Mouse (Mus musculus) layer of hippocampus, adult 9-11 months (tissue): ENCODE measurements around the gene Zfp683.

Source experiments
- DNase-seq: peaks from one replicate; pipeline ENCODE4 v3.0.0; 2022

Gene Zfp683

DNA sequence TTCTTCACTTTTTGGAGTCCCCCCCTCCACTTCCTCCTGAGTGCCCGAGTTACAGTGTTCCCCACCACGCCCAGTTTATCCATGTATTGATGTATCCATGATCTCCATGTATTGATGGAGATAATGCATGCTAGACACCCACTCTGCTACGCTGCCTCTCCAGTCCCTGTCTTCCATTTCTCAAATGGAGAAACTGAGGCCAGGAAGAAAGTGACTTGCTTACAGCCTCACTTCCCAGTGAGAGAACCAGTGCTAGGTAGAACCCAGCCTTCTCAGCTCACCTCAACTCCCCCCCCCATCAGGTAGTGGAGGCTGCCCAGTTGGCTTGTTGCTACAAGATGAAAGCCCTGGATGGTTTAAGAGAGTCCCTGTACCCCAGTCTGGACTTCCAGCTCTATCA lies at the start of gene Zfp683:
Zfp683 (plus strand) TSS at position 301 of the 400 bp plus-strand sequence.
- no peak for DNase-seq

DNA sequence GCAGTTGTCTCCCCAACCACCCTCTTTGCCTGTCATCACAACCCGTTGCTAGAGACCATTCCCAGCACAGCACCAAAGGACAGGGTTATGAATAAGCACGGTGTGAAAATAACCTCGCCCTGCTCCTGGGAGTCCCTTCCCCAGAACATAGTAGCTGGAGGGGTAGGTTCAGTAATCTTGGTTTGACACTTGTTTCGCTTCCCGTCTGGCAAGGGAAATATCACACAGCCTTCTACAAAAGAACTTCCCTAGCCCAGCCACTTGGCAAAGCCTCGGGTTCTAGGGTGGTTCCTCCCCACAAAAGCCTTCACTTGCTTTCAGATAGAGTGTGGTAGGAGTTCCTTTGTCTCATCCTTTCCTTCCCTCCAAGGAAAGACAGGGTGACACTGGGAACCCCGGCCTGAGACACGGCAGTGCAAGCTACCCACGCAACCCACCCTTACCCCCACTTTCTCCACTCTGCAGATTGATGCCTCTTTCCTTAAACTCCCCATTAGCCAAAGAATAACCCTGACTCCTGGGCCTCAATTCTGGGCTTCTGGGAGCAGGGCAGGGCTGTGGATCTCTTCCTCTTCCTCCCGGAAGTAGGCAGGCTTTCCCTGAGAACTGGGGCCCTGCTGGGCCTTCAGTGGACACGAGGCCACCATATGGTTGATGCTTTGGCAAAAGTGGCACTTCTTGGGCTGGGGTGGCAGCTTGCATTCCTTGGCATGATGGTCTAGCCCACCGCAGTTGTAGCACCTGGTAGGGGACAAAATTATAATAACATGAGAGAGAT lies 47.9 kb upstream of the Zfp683 start:
- DNase-seq, result peak; percentile 15

DNA sequence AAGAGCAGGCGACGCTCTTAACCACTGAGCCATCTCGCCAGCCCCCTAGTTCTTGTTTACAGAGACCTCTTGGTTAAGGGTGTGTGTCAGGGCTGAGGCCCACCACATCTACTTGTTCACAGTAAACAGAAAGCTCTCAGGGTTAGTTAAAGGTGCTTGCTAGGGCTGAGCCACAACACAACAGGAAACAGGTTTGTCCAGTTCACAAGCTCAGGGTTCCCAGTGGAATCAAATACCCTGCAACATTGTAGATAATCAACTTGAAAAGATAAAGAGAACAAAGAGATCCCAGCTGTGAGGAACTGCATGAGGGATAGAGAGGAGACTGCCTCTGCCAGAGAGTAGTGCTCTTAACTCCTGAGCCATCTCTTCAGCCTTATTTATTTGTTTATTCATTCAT lies 46.8 kb upstream of the Zfp683 start:
- DNase-seq, result no peak

DNA sequence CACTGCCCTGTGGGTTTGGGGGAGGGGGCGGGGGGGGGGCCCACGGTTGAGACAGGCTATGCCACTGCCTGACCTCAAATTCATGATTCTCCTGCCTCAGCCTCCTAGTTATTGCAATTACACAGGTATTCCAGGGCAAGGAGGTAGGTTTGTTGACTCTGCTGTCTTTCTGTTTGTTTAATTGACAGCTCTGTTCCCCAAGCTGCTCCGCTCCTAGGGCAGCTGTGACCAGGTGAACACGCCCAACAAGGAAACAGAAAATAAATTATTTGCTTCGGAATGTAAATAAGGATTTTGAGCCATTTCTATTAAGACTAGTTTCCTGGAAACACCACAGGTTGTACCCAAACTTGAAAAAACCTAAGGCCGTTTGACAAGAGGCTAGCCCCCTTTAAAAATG lies 43.9 kb upstream of the Zfp683 start:
- no peak for DNase-seq

DNA sequence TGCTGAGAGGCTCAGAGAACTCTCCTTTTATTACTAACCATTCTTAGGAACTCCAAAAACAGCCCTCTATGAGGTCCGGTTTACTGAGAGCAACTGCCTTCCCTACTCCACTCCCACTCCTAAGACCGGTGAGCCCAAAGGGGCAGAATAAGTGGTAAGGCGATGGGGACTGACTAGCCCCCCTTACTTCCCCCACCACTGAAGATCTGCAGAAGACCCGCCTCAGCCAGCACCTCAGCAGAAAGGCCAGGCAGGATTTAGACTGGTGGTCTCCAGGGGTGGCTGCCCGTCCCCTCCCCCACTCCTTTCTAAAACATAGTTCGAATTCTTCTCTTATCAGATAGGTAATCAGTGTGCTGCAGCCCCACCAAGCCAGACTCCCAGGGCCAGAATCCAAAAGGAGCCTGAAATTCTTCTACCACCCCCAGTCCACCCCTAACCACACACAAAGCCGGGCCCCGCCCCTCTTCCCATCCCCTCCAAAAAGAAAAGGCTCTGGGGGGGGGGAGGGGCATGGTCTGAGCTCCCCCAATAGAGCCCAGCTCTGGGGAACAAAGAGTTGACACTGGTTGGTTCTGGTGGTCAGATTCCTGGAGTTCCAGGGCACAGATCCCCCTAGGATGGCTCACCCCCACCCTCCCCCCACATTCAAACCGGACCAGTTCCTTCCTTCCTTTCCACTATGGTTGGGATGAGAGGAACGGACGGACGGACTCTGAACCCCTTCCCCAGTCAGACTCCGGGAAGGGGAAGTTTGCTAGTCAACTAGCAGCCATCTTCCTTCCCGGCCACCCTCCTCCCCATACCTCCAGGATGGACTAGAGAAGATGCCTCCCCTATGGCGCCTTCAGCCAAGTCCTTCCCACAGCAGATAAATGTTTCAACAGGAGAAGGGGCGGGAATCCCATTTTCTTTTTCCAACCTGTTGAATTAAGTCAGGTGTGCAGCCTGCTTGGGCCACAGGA lies 41.9 kb upstream of the Zfp683 start:
- no peak for DNase-seq

DNA sequence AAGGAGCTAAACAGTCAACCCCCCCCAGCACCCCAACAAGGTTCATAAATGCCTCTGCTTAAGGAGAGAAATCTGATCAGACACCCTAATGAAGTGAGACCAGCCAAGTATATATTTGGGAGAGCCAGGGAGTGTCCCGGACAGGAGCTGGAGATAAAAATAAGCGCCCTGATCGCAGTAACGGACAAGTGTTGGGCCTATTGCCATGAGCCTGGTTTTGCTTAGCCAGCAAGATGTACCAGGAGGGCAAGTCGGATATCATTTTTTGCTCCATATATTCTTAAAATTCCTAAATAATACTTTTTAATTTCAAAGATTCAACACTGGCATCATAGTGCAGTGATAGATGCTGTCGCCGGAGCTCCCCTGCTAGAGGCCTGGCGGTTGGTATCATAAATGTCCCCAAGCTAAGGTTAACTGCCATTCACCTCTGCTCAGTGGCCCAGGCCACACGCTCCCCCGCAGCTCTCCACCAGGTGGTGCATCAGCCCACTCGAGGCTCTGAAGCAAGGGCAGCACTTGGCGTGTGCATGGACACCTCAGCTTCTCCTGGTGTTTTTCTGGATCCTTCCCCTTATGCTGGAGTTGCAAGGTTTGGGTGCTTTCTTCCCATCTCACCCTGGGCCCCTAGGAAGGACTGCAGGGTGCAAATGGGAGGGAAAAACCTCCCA lies 40.6 kb upstream of the Zfp683 start:
- DNase-seq, result no peak

DNA sequence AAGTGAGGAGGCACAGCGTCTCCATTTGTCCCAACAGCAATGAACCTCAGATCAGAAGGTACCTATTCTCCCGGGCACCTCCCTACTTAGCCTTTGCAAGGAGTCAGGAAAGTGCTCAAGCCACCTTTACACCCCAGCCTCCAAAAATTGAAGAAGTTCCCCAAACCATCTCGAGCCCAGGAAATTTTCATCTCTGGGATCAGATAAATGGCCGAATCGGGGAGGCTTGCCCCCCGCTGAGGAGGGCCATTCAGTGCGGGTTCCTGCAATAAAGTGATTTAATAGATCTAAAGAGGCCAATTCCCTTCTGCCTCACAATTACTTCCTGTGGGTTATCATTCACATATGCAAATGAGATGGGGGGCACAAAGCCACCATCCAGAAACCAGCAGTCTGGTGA lies 37.4 kb upstream of the Zfp683 start:
- DNase-seq, result no peak

DNA sequence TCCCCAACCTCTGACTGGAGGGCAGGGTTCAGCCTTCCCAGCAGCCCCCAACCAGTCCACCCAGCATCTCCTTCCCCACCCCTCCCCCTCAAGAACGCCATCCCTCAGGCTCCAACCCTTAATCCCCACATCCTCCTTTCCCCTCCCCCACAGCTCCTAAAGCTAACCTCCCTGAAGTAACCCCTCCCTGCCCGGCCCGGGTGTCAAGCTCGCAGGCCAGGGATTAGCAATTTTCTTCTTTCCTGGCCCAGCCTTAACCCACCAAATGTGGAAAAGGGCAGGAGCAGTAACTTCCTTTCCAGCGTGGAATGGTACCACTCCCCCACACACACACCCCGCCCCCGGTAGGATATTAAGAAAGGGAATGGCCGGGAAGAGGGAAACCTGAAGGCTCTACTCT lies 36.9 kb upstream of the Zfp683 start:
- no peak for DNase-seq

DNA sequence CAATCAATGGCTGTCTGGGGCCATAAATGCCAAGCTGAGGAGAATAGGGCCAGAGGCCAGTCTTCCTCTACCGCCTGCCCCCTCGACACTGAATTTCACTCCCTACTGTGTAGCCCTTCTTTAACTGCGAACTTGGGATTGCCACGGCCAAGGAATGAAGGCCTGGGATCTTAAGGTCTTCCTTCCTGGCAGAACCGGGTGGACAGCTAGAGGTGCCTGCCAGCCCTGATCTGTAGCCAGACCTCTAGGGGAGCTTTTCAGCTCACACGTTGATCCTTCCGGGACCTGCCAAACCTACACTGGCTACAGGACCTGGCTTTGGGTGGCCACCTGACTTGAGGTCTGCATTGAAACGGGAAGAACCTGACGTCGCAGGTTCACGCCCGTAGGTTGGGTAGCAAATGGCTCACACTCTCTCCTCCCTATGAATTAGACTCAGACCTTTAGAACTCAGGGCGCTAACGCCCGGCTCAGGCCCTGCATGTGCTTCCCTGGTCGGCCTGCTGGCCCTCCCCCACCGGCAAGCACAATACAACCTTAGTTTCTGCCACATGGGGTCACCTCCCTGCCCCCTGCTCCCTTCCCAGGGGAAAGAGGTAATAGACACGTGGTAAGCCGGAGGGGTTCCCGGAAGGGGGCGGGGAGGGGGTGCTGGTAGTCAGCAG lies 36.3 kb upstream of the Zfp683 start:
- no peak for DNase-seq

DNA sequence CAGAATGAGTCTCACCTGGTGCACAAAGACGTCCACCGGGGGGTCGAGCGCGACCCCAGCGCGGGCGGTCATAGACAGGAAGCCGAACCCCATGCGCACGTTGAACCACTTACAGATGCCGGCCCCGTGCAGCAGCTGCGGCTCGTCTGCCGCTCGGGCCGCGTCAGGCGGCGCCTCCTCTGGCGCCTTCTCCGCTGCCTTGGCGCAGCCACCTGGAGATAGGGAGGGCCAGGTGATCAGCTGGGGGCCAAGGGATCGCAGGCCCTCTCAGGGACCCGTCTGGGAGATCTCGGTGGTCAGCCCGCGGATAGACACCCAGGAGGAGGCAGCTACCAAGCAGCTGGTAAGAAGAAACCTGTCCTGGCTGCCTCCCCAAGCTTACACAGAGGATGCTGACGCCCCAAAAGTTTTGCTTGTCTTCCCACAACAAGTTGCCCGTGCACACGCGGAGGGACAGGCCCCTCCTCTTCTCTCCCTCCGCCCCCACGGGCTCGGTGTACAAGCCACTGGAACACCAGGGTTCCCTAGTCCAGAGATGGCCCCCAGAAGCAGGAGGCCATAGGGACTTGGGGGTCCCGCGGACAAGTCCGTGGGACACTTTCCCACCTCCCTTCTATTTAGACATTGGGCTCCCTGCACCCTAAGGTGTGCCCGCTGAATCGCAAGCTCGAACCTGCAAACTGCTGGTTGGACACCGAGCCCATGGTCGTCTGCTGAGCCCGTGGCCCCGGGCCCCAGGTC lies 35.4 kb upstream of the Zfp683 start:
- DNase-seq, result no peak

DNA sequence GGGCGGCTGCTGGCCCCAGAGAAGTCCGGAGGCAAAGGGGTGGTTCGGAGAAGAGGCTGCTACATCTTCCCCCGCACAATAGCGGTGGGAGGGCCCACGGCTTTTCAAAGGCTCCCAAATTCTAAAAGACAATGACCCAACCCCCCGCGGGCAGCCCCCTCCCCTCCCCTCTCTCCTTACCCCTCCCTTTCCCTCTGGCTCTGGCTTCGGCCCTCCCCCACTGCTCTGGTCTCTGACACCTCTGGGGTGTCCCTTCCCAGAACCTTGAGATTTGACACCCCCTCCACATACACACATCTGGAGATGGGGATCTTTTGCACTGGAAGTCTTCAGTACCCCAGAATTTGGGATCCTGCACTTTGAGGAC lies 34.9 kb upstream of the Zfp683 start, which contains the start of gene Lin28a:
Lin28a (minus strand) TSS at position 63 of the 367 bp plus-strand sequence.
- DNase-seq, result no peak

DNA sequence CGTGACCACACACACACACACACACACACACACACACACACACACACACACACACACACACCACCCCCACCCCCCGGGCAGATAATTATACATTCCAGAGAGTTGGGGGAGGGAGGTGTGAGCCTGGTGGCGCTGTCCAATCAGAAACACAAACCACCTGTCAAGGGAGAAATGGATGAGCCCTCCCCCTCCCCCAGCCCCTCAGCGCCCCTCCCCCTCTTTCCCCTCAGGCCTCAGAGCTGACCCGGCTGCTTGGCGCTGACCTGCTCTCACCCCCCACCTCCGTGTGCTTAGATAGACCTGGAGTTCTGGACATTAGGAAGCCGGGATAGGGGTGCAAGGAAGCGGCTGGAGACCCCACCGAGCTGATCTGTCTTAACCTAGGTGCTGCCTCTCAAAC lies 34.4 kb upstream of the Zfp683 start:
- DNase-seq, result no peak

DNA sequence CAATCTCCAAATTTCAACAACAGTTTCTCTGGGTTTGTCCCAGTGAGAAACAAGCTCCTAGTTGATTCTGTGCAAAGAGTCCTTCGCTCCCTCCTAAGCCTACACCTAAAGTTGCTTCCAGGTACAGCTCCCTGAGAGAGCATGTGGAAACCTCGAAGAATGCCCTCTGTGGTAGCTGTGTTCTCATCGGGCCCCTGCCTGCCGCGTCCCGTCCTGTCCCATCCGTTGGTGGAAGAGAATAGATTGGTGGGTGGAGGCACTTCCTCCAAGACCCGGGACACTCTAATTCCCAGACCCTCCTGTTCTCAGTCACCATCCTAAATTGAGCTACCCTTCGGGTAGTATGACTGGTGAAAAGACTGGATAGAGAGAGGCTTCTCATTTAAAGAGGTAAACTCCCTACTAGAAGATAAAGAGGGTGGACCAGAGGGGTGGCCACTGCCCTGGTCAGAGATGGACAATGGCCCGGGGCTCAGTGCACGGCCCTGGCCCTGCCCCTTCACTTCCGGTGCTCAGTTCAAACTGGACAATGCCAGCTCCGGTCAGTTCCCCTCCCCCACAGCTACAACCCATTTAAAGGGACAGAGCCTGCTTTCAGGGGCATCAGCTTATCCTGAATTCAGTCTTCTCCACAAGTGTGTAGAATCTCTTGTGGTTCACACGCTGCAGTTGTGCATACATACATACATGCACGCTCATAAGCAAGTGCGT lies 33.8 kb upstream of the Zfp683 start:
- DNase-seq, result no peak

DNA sequence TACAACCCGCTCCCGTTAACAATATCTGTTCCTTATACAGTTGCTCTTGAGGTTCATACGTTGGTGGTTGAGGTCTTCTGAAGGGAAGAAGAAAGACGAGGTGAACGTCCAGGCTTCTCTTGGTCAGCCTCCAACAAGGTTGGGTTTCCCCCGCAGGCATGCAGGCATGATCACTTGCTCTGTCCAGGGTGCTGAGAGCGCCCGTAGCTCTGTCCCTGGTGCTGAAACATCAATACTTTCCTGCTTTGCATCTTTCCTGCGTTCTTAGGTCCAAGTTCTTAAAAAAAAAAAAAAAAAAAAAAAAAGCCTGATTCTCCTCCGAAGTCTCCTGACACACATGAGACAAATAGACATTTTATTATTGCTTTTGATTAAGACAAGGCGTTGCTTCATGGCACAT lies 33.0 kb upstream of the Zfp683 start:
- no peak for DNase-seq

DNA sequence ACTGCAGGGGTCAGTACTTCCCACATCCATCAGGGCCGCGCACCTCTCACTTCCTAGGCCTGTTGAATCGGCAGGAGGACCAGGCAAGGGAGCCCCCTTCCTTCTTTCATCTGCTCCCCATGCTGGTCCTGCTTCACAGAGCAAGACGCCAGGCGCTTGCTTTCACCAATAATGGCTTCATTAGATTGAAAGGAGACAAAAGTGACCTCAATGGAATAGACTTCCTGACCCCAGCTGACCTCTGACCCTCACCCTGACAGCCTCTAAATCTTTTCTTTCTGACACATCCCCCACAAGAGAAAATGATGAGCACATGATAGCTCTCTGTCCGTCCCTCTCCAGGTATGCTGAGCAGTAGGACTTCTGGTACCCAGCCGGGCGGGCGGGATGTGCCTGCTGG lies 27.8 kb upstream of the Zfp683 start:
- no peak for DNase-seq

DNA sequence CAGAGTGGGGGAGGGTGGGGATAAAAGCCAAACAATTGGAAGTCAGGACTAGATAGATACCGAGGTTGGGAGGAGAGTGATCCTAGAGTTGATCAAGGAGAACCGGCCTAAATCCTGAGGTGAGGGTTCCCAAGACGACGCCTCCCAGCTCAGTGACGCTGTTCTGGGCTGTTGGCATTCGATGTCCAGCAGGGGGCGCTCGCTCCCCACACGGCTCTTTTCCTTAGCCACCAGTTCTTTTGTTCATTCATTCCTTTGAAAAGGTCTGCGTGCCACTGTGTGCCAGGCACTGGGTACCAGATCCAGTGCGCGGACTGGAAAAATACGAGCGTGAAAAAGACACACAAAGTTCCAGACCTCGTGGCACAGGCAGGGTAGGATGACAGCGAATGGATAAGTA lies 17.7 kb upstream of the Zfp683 start:
- DNase-seq, result peak; percentile 81

DNA sequence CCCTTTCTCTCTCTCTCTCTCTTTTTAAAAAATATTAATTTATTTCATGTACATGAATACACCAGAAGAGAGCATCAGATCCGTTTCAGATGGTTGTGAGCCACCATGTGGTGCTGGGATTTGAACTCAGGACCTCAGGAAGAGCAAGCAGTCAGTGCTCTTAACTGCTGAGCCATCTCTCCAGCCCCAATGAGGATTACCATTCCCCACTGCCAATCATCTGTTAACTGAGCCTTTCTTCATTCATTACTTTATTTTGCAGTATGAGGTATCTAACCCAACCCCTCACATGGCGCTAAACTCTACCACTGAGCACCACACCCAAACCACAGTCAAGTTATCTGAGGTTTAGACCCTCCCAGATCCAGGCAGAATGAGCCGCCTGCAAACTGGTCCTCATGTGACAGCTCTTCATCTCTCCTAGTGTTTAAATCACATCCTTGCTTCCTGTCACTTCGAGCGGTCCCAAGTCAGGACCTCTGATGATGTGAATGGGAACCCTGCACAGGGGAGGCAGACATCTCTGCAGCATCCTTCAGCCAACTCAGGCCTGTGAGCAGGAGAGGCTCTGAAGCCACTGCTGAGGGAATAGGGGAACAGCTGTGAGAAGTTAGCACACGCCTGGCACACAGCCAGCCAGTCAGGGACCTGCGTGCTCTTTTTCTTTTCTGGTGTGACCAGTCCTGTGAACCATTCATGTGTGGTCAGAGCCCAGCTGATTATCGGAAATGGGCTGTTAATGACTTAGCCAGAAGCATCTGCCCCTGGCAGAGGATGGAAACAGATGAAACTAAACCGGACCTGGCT lies 12.1 kb upstream of the Zfp683 start:
- no peak for DNase-seq

DNA sequence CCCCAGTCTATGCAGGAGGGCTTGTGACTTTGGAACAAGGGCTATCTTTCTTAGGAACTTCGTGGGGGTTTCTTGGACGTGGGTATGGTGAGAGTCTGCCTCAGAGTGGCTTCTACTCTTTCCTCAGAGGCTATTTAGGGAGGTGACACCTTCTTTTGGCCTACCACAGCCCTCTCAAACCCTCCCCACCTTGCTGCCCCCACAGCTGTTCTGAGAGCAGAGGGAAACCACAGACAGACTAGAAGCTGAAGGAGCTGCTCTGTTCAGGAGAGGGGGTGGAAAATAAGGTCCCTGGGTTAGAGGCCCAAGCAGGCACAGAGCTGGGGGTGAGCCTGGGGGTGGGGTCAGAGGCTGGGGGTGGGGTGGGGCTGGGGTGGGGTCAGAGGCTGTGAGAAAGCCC lies 10.6 kb upstream of the Zfp683 start:
- DNase-seq, result no peak

DNA sequence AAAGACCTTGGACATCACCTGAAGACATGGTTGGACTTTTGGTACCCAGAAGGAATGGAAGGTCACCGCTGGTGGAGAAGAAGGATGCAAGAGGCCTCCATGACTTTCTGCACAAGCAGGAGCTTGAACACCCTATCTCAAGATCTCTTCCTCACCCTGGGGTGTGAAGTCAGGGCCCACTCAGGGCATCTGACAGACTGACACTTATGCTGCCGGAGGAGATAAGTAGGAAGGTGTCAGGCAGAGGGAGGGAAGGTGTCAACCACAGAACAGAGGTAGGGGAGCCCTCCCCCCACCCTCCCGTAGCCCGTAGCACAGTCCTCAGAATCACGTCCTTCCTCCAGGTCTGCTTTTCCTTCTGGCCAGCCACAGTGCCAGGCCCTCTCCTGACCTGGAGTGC lies 6.0 kb upstream of the Zfp683 start:
- DNase-seq, result no peak

DNA sequence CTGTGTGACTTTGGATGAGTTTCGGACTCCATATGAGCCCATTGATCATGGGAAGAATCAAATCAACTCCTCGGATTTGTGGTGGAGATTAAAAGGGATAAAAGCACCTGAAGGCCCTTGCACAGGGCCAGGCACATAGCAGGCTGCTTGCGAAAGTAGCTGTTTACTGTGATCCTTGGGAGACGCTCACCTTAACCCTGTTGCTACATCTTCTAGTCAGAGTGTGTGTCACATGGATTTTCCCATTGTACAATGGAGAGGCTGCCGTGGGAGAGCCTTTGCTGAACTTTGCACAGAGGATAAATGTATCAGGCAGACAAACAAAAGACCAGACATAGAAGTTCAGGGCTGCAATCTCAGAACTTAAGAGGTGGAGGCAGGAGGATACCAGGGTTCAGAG lies 1.7 kb upstream of the Zfp683 start:
- no peak for DNase-seq

DNA sequence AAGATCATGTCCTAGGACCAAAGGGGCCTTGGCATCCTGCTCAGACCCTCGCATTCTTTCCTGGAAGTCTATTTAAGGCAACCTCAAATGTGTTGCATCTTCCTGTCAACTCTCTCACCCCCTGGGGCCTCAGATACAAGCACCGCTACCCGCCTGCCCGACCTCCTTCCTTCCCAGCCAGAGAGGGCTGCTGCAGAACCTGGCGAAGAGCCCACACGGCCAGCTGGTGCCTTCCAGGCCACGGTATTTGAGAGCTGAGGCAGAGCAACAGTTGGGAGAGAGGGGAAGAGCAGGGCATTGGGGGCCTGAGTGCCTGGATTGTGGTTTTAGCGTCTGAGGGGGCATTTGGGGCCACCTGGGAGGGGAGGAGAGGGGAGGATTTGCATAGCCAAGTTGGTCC lies 1.1 kb upstream of the Zfp683 start:
- no peak for DNase-seq
